Mouse (Mus musculus) liver, embryonic 16.5 days (tissue): ENCODE measurements around the gene 4930404N11Rik. TPM values are rescaled to one million over a fixed set of nuclear protein-coding genes. Genes with fewer than 3 reads are reported as not detected.

ENCODE experiments used
- ATAC-seq: fragments of 200-750 bp; cut with Nextera tagmentation; 2 replicates; pipeline ENCODE4 v1.8.0; 2017; ENCODE audit warnings: low read depth, mild to moderate bottlenecking, moderate number of reproducible peaks, moderate library complexity
- H3K27ac ChIP-seq: fragments of 300-500 bp; sonication (generic); 2 replicates; pipeline ENCODE4 v1.5.1; 2014; ENCODE audit warnings: mild to moderate bottlenecking, low read length
- H3K27me3 ChIP-seq: fragments of 300-500 bp; sonication (generic); 2 replicates; pipeline ENCODE4 v1.6.1; 2014; ENCODE audit warnings: low read depth, low read length, mixed read lengths; ENCODE audit not compliant: control insufficient read depth, insufficient read depth
- H3K36me3 ChIP-seq: fragments of 300-500 bp; sonication (generic); 2 replicates; pipeline ENCODE4 v1.6.1; 2014; ENCODE audit warnings: mild to moderate bottlenecking; ENCODE audit not compliant: control insufficient read depth, insufficient read depth
- H3K4me1 ChIP-seq: fragments of 300-500 bp; sonication (generic); 2 replicates; pipeline ENCODE4 v1.6.1; 2014; ENCODE audit warnings: low read depth, low read length, mixed read lengths; ENCODE audit not compliant: control insufficient read depth
- H3K4me2 ChIP-seq: fragments of 300-500 bp; sonication (generic); 2 replicates; pipeline ENCODE4 v1.6.1; 2014; ENCODE audit warnings: low read depth, low read length, mixed read lengths
- H3K4me3 ChIP-seq: fragments of 300-500 bp; sonication (generic); 2 replicates; pipeline ENCODE4 v1.5.1; 2014; ENCODE audit warnings: low read depth, mild to moderate bottlenecking, low read length
- H3K9ac ChIP-seq: fragments of 300-500 bp; sonication (generic); 2 replicates; pipeline ENCODE4 v1.6.1; 2014; ENCODE audit warnings: low read depth, low read length
- H3K9me3 ChIP-seq: fragments of 300-500 bp; sonication (generic); replicated peaks from 2 replicates; pipeline ENCODE4 v1.6.1; 2016; ENCODE audit warnings: low read length; ENCODE audit not compliant: control insufficient read depth
- WGBS: fragments of 180-500 bp; shearing (Covaris S2); extraction: QIAGEN DNeasy Blood & Tissue Kit; methylation state at CpG from one replicate; pipeline ENCODE4 v1.1.7; 2014; ENCODE audit not compliant: insufficient replicate concordance; 5-methylcytosine and 5-hydroxymethylcytosine counted together
- microRNA-seq: library from miRNA; unstranded; fragments of <30 nt; microRNA quantifications from one replicate; pipeline ENCODE4, GENCODE M21; 2016
- polyA plus RNA-seq: library from polyadenylated mRNA; unstranded; fragments of >200 nt; fragmentation: Nextera tagmentation; extraction: Ambion mirVana; gene quantifications from 2 replicates; pipeline ENCODE4 v1.2.1, GENCODE M21; 2015

4930404N11Rik gene
- polyA plus RNA-seq, 1 experiment from 2014 or later, result 2.5 TPM

GRCm38 (mm10) chr10:81315587-81315986 is 50.0 kb downstream of the 4930404N11Rik start:
- Histone ChIP-seq H3K27ac (no peak overlapping the region), H3K36me3 (peaks cover 9% of the 10 kb centered on the region; the same call in 1 of the 2 replicates), H3K27me3 (no peaks in the 10 kb centered on the region), H3K4me2 (no peak overlapping the region), H3K4me1 (peaks cover 35% of the 10 kb centered on the region), H3K9ac (no peak overlapping the region), H3K9me3 (no peaks in the 10 kb centered on the region), H3K4me3 (no peak overlapping the region)
- 78% methylated on average over 16 of the region's 16 CpGs for WGBS
- ATAC-seq, result no peak

GRCm38 (mm10) chr10:81314201-81314600 is 51.4 kb downstream of the 4930404N11Rik start:
- peaks cover 12% of the 10 kb centered on the region; the same call in 1 of the 2 replicates for H3K36me3 ChIP-seq
- no peak for ATAC-seq

GRCm38 (mm10) chr10:81313581-81313980 is 52.0 kb downstream of the 4930404N11Rik start:
- H3K36me3 ChIP-seq, result peaks cover 16% of the 10 kb centered on the region
- no peak overlapping the region for H3K27ac ChIP-seq
- whole genome bisulfite sequencing, result 91% methylated on average over 13 of the region's 13 CpGs
- no peak overlapping the region for H3K4me3 ChIP-seq
- H3K4me1 ChIP-seq, result peaks cover 19% of the 10 kb centered on the region
- H3K9ac ChIP-seq, result no peak overlapping the region
- H3K4me2 ChIP-seq, result no peak overlapping the region
- no peaks in the 10 kb centered on the region for H3K9me3 ChIP-seq
- ATAC-seq, result no peak
- H3K27me3 ChIP-seq, result no peaks in the 10 kb centered on the region

More at GRCm38 (mm10) chr10:81314201-81314600, 51.4 kb downstream of the 4930404N11Rik start:
- Histone ChIP-seq H3K27ac (no peak overlapping the region), H3K4me3 (no peak overlapping the region), H3K9me3 (no peaks in the 10 kb centered on the region), H3K9ac (no peak overlapping the region), H3K4me1 (peaks cover 25% of the 10 kb centered on the region), H3K4me2 (no peak overlapping the region), H3K27me3 (no peaks in the 10 kb centered on the region)
- 71% methylated on average over 7 of the region's 7 CpGs for WGBS

Small RNA genes lying within 50 kb of the gene (microRNA-seq; reads per million reads assigned to microRNA genes)
- gene Mir6913, result not detected

Other genes with a start within 250 kb of the 4930404N11Rik start
- 30.0 and 35.0 TPM in 2 replicates for gene Zbtb7a, start 230.6 kb downstream of the 4930404N11Rik start, polyA plus RNA-seq
- 21.8 and 22.1 TPM in 2 replicates for gene Pias4, start 197.9 kb downstream of the 4930404N11Rik start, polyA plus RNA-seq
- gene Eef2, start 189.2 kb downstream of the 4930404N11Rik start, polyA plus RNA-seq, result 266 and 282 TPM in 2 replicates
- 11.0 and 12.2 TPM in 2 replicates for gene Dapk3, start 182.8 kb downstream of the 4930404N11Rik start, polyA plus RNA-seq
- gene 4930442H23Rik, start 182.0 kb downstream of the 4930404N11Rik start, polyA plus RNA-seq, result not detected in 2 replicates
- 0.05 TPM in 1 of 2 replicates, not detected in the other for gene Nmrk2, start 163.8 kb downstream of the 4930404N11Rik start, polyA plus RNA-seq
- gene Atcay, start 135.0 kb downstream of the 4930404N11Rik start, polyA plus RNA-seq, result 0.02 and 0.04 TPM in 2 replicates
- gene Zfr2, start 132.7 kb downstream of the 4930404N11Rik start, polyA plus RNA-seq, result 0.59 and 1.1 TPM in 2 replicates
- gene Matk, start 112.9 kb downstream of the 4930404N11Rik start, polyA plus RNA-seq, result 1.6 and 1.8 TPM in 2 replicates
- gene Mrpl54, start 98.9 kb downstream of the 4930404N11Rik start, polyA plus RNA-seq, result 80.0 and 88.1 TPM in 2 replicates
- 24.2 and 26.3 TPM in 2 replicates for gene Apba3, start 98.9 kb downstream of the 4930404N11Rik start, polyA plus RNA-seq
- 0.82 and 1.4 TPM in 2 replicates for gene Tjp3, start 74.2 kb downstream of the 4930404N11Rik start, polyA plus RNA-seq
- gene Pip5k1c, start 72.9 kb downstream of the 4930404N11Rik start, polyA plus RNA-seq, result 13.9 and 14.7 TPM in 2 replicates
- gene Cactin, start 44.7 kb downstream of the 4930404N11Rik start, polyA plus RNA-seq, result 18.4 and 18.7 TPM in 2 replicates
- gene Tbxa2r, start 37.1 kb downstream of the 4930404N11Rik start, polyA plus RNA-seq, result 4.3 and 4.5 TPM in 2 replicates
- not detected in 2 replicates for gene Gipc3, start 22.6 kb downstream of the 4930404N11Rik start, polyA plus RNA-seq
- gene Hmg20b, start 15.3 kb downstream of the 4930404N11Rik start, polyA plus RNA-seq, result 19.8 and 22.5 TPM in 2 replicates
- 9.2 and 11.9 TPM in 2 replicates for gene Mfsd12, start 8.3 kb downstream of the 4930404N11Rik start, polyA plus RNA-seq
- 128 and 138 TPM in 2 replicates for gene Fzr1, start 12.7 kb upstream of the 4930404N11Rik start, polyA plus RNA-seq
- gene Dohh, start 18.6 kb upstream of the 4930404N11Rik start, polyA plus RNA-seq, result 46.3 and 48.3 TPM in 2 replicates
- gene Gm48551, start 18.6 kb upstream of the 4930404N11Rik start, polyA plus RNA-seq, result 0.54 and 0.55 TPM in 2 replicates
- 0.44 and 0.48 TPM in 2 replicates for gene Gm48552, start 23.2 kb upstream of the 4930404N11Rik start, polyA plus RNA-seq
- gene Smim24, start 27.2 kb upstream of the 4930404N11Rik start, polyA plus RNA-seq, result 1.7 and 4.1 TPM in 2 replicates
- gene Nfic, start 89.8 kb upstream of the 4930404N11Rik start, polyA plus RNA-seq, result 10.2 and 12.0 TPM in 2 replicates
- 0.05 TPM in 1 of 2 replicates, not detected in the other for gene Celf5, start 116.9 kb upstream of the 4930404N11Rik start, polyA plus RNA-seq
- 39.3 and 47.1 TPM in 2 replicates for gene Ncln, start 130.6 kb upstream of the 4930404N11Rik start, polyA plus RNA-seq
- gene S1pr4, start 134.3 kb upstream of the 4930404N11Rik start, polyA plus RNA-seq, result 4.8 and 5.3 TPM in 2 replicates
- 4.3 and 4.4 TPM in 2 replicates for gene Gna15, start 158.4 kb upstream of the 4930404N11Rik start, polyA plus RNA-seq
- 20.0 and 24.3 TPM in 2 replicates for gene Gna11, start 179.4 kb upstream of the 4930404N11Rik start, polyA plus RNA-seq
- gene Aes, start 193.7 kb upstream of the 4930404N11Rik start, polyA plus RNA-seq, result 131 and 141 TPM in 2 replicates
- 1.8 and 2.7 TPM in 2 replicates for gene Tle2, start 208.7 kb upstream of the 4930404N11Rik start, polyA plus RNA-seq
- gene Tle6, start 235.3 kb upstream of the 4930404N11Rik start, polyA plus RNA-seq, result 3.5 and 4.5 TPM in 2 replicates
- gene BC025920, start 240.5 kb upstream of the 4930404N11Rik start, polyA plus RNA-seq, result 0.35 and 0.36 TPM in 2 replicates